Mouse (Mus musculus) ovary, postnatal 36 days (tissue): ENCODE measurements at regions not wholly inside any gene's neighbourhood (a gene's known extent, or its start where the extent isn't known, plus 50 kb on each side); places are given as distances from the start of the nearest gene placed in this dataset.
A peak's percentile ranks its signal among the peaks of the same experiment; 100 is the strongest.

Source experiments
- DNase-seq: peaks from one replicate; pipeline ENCODE4 v3.0.0; 2022; ENCODE audit warnings: low spot score, mixed read lengths

DNA sequence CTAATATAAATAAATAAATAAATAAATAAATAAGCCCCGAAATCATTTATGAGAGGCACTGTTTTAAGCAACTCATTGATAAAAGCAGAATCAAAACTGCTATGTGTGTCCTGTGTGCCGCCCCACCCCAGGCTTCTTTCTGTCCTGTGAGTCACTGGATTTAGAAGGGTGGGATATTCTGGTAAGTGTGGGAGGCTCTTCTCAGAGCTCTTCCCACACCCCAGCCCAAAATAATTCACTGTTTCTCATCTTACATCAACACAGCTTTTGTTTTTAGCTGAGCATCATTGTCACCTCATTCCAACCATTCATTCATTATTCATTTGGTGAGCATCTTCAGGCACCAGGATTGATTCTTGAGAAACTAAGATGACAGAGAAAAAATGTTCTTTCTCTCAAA, 118.4 kb downstream of the Barx2 start:
- DNase-seq: no peak

DNA sequence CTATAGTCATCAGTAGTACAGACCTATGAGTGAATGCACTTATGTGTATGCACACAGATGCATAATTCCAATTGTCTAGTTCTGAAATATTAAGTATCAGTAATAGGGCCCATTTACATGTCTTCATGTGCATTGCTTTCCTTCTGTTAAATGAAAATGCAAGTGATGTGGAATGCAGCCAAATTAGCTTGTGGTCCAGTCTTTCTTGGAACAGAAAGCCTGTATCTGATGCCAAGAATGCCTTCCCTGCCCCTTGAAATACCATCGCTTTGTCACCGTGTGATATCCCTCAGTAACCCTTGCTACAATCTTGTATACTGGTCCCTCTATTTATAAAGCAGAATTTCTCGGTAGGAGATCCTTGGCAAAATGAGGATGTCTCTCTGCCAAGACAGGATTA, 137.3 kb downstream of the Barx2 start:
- DNase-seq: no peak

DNA sequence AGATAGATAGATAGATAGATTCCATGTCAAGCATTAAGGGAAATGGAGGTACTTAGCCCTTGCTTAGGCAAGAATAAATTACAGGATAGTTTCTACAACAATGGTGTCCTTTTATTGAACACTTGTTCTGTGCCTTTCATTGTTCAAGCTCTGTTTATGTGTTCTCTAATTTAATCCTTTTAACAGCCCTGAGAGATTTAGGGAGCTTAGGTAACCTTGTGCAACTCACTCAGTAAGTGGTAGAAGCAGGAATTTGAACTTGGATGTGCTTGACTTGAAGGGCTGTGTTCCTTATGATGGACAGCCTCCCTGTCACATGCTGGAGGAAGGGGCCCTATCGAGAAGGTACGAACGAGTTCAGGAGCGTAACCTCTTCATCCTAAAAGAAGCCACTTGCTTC, 147.9 kb downstream of the Barx2 start:
- DNase-seq: no peak

DNA sequence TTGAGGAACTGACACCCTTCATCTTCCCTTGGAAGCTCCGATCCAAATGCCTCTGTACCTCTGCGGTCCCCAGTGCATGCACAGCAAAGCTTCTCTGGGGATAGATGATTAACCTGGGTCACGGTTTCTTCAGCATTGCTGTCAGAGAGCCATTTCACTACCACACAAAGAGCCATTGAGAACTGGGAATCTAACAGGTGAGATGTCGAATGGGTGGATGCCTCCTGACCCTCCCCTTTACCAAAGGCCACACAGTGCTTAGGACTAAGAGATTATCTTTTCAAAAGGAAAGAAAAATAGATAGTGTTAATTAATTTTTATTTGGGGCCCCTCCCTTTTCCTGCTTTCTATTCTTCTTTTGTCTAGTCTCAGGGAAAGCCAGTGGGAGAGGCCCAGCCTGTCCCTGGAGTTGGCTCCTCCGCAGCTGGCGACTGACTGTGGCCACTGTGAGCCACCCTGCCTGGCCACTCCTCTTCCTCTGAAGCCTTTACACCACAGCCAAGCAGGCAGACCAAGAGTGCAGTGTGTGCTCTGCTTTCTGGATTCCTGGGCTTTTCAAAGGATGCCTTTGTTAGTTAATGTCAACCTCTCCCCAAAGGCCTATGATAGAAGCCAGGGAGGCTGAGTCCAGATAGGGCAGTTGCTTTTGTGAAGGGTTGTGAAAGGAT, 155.2 kb downstream of the Barx2 start:
- DNase-seq: no peak

GRCm38 (mm10) chr9:31730443-31730842, 182.8 kb downstream of the Barx2 start:
- no peak for DNase-seq

DNA sequence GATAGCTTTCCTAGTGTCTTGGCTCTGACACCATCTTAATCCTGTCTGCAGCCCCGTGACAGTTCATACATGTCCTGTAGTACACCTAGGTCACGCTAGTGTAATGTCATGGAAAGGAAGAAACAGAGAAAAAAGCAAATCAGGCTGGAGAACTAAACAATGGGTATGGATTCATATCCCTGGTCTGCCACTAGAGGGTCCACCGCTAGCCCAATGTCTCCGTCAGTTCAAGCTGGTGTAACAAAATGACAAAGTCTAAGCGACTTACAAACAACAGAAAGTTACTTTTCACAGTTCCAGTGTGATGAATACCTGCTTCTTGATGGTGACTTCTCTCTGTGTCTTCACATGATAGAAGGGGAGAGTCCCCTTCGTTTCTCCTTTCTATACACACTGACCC, 194.0 kb downstream of the Barx2 start:
- DNase-seq: no peak

DNA sequence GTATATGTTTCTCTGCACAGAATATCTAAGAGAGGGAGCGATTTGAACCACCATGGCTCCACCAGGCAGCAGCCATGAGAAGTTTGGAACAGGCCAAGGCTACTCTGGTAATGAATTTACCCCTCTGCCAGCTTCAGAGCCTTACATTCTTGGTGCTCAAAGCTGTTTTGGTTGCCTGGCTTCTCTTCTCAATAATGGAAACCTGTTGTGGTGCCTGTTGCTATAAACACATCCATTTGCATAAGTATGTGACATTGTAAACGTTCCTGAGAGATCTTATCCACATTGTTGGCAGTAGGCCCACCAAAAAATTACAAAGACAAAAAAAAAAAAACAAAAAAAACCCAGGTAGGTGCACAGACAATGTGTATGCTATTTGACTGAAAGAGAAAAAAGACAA, 203.2 kb downstream of the Barx2 start:
- DNase-seq: no peak

DNA sequence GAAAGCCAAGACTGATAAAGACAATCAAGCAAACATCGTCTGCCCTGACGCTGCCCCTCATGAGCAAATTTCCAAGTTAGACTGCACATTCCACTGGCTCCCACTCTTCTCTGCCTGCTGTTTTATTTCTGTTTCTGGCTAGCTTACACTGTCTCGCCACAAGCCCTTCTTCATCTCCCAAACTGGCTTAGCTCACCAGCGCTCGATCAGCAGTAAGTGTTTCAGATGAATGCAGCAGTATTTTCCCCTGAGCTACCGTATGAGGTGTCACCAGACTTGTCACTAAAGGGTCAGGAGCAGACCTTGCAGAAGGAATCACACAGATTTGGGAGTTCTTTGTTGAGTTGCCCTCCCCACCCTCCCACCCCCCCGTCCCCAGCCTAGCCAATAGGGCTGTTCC, 206.6 kb downstream of the Barx2 start:
- DNase-seq: no peak

- DNase-seq: no peak
Measured at GRCm38 (mm10) chr9:31690921-31691475, 222.3 kb downstream of the Barx2 start.

DNA sequence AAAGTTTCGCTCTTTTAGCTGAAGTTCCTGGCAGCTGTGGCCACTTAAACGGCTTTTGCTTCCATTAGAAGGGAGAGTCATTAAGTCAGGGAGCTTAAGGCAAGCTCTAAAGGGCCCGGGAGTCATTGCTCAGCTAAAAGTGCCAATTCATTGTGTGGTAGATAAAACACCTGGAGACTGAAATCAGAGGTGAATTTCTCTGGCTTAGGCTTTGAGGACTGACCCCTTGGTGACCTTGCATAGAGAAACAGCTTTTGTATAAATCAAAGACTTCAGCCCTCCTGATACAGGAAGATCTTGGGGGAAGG, 224.1 kb upstream of the Tmem45b start:
- no peak for DNase-seq

DNA sequence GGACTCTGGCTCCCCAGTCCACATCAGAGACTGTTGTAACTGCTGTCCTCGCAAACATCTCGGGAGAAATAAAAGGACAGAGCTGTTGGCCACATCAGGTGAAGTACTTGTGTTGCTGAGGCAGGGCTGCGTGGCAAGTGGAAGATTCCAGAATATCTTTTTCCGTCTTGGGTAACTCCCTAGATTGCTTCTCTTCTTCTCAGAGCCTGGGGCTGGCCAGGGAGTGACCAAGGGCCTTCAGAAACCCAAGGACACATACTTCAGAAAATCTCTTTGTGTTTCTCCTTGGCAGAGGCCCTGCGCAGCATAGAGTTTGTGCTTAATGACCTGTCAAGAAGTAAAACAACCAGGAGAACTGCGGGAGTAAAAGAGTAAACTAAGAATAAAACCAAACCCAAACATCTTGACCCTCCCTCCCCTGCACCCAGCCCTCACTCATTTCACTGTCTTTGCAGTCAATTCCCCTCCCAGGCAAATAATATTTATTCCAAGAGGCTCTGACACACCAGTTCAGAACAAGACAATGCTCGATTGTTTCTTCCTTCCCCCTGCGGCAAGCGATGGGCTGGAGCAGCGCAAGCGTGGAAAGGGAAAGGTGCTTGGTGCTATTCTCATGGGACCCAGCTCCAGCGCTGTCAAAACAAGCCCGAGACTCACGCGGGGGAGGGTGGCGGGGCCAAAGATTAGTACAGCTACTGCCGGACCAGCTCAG, 223.6 kb upstream of the Tmem45b start:
- DNase-seq: peak; percentile 71

DNA sequence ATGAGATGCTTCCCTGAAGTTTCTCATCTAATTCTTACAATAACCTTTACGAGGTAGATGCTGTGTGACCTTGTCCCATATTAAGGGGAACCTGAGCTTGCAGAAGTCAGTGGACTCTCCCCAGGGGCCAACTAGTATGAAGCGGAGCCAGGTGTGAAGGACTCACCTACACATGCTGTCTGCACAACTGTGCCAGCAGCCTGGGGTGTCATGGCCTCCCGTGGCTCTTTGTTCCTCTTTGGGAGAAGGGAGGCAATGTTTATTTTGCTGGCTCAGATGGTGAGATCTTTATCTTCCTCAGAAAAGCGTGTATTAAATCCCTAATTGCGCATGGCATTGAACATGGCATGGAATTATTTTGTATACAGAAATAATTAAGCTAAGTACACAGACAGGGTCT, 222.2 kb upstream of the Tmem45b start:
- no peak for DNase-seq

GRCm38 (mm10) chr9:31684812-31685188, 220.5 kb upstream of the Tmem45b start:
- no peak for DNase-seq

- DNase-seq: peak; percentile 29
Measured at GRCm38 (mm10) chr9:31684099-31684811, 220.0 kb upstream of the Tmem45b start.

DNA sequence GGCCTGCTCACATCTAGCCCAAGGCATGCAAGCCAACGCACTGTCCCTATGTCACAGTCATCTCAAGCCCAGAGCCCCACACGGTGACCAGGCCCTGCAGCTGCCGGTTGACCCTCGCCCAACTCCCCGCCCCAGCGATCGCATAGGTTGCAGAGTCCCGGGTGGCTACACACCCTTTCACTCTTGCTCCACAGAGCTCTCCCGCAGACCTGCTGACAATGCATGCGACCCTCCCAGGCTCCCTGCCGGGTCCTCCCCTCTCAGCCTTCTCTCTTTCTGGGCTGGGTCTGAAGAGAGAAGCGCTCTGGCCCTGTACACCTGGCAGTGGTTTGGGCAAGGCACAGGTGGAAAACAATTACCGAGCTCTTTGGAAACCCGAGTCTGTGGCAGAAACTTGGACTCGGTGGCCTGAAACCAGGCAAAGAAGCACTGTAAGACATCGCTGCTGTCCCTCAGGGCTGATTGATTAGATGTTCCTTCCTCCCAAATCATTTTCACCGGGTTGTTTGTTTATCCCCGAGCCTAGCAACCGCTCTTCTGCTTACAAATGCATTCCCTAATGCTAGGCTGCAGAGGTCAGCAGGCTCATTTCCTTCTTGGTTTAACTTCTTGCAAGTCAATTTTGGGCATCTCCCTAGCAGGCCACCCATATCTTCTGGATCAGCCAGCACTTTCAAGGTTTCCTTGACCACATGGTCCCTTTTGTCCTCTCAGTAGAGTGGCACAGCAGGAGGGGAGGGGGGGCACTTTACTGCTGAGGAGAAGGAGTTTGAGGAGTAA, 219.2 kb upstream of the Tmem45b start:
- DNase-seq: no peak

DNA sequence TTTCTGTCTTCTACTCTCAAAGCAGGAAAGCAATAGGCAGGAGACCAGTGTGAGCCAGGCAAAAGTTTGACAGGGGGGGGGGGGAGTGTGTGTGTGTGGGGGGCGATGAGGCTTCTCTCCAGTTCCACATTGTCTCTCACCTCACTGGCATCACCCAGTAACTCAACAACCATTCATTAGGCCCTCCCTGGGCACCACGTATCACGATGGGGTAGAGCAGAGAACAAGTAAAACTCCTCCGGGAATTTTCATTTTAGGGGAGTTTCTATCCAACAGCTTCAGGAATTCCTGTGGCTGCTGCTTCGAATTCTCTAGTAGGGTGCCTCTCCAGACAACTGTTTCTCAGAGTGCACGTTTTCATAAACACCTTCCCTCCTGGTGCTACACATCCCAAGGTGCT, 218.6 kb upstream of the Tmem45b start:
- no peak for DNase-seq

GRCm38 (mm10) chr9:31677150-31677549, 212.9 kb upstream of the Tmem45b start:
- no peak for DNase-seq

GRCm38 (mm10) chr9:31659026-31659425, 194.8 kb upstream of the Tmem45b start:
- no peak for DNase-seq

- DNase-seq: no peak
Measured at GRCm38 (mm10) chr9:31657612-31658011, 193.3 kb upstream of the Tmem45b start.

- no peak for DNase-seq
Measured at GRCm38 (mm10) chr9:31656676-31657075, 192.4 kb upstream of the Tmem45b start.

DNA sequence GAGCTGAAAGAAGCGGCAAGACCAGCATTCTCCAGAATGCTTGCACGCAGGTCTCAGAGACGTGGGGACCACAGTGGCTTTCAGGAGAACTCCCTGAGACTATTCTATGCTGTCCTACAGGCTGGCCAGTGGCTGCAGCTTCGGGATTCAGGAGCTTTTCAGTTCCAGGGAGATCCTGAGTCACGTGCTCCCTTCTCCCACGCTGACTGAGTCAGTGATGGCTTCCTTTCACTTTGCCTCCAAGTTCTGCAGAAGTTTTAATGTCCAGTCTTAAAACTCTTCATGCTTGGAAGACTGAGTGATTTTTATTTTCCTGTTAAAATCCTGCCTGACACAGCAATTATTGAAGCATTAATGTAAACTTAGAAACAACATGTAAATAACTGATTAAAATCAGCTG, 190.5 kb upstream of the Tmem45b start:
- DNase-seq: no peak

DNA sequence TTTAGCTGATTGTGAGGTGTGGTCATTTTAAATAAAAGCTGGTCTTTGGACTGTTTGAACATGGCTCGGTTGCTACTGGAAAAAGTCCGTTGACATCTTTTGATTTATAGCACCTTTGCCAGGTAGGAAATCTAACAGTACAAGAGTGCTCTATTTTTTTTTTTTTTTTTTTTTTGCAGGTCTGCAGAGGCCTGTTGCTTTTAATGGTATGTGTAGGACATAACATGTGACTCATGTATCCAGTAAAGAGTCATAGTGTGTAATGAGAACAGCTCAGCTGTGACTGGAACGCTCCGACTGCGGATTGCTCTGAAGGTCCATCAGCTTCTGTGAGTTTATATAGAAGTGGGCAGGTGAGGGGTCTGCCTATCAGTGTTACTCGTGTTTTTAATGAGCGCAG, 190.0 kb upstream of the Tmem45b start:
- no peak for DNase-seq
